In genomic region chr12:40247976-40248375, GRCm38 (mm10) we compare ENCODE assay signal across 8 mouse cellular contexts. TPM values are rescaled to one million over a fixed set of nuclear protein-coding genes. Genes with fewer than 3 reads are reported as not detected.
DNase-seq lines count a peak whose midpoint lies in the region; ATAC-seq and TF ChIP-seq lines count a peak whose summit lies in the region.
"Had no signal": no experiment of that assay in that cellular context is flagged by ENCODE, and none has a peak within 500 bp of the region (broad histone marks: within the 10 kb centered on the region; RNA-seq: fewer than 3 reads in every experiment).

No protein-coding gene starts in this region.

- no peaks in the 10 kb centered on the region for H3K9me3 ChIP-seq in lung, embryonic 14.5 days (ENCODE audit: low read depth, low read length)
- H3K9me3 ChIP-seq in midbrain, embryonic 16.5 days (replicated peaks; ENCODE audit: control insufficient read depth, low read length, poor library complexity, severe bottlenecking), result no peaks in the 10 kb centered on the region

- H3K9ac ChIP-seq in lung, embryonic 14.5 days, result no peak overlapping the region
- no peak overlapping the region for H3K9ac ChIP-seq in midbrain, embryonic 16.5 days (ENCODE audit: low read depth, low read length)

- ATAC-seq in lung, embryonic 14.5 days (ENCODE audit: insufficient read depth), result peak; percentile 70
- no peak for ATAC-seq in midbrain, embryonic 16.5 days

- TF ChIP-seq CTCF in bone marrow, adult 2 months (IDR thresholded peaks at IDR 0.05; ENCODE audit: control insufficient read depth, insufficient read depth, low read length), result no peak
- TF ChIP-seq CTCF in lung, embryonic 14.5 days (IDR thresholded peaks at IDR 0.05; ENCODE audit: low read depth), result no peak

- 48% methylated on average over 6 of the region's 6 CpGs for WGBS in bone marrow, adult 2 months
- 59% methylated on average over 6 of the region's 6 CpGs for WGBS in lung, embryonic 14.5 days
- 81% methylated on average over 6 of the region's 6 CpGs for WGBS in midbrain, embryonic 16.5 days

- no peaks in the 10 kb centered on the region for H3K27me3 ChIP-seq in lung, embryonic 14.5 days (ENCODE audit: insufficient read depth, low read length)
- H3K27me3 ChIP-seq in midbrain, embryonic 16.5 days (ENCODE audit: control insufficient read depth, insufficient read depth, low read depth, low read length), result no peaks in the 10 kb centered on the region

- no peaks in the 10 kb centered on the region for H3K36me3 ChIP-seq in lung, embryonic 14.5 days (ENCODE audit: insufficient read depth)
- no peaks in the 10 kb centered on the region for H3K36me3 ChIP-seq in midbrain, embryonic 16.5 days (ENCODE audit: control insufficient read depth, insufficient read depth, low read length)

- peak; percentile 66 for DNase-seq in MN1 (ENCODE audit: low spot score)
- peak; percentile 52 for DNase-seq in heart, postnatal 4 days
- peak; percentile 42 for DNase-seq in lung, embryonic 14.5 days
- no peak for DNase-seq in layer of hippocampus, postnatal 10 days (ENCODE audit: low spot score in 2 of 2)
- DNase-seq in cerebellum, adult 9-11 months, result no peak

- H3K27ac ChIP-seq in bone marrow, adult 2 months (ENCODE audit: control insufficient read depth, insufficient read depth, low read depth, low read length, poor library complexity), result peak overlapping the region; percentile 70
- no peak overlapping the region for H3K27ac ChIP-seq in lung, embryonic 14.5 days (ENCODE audit: low read depth)
- no peak overlapping the region for H3K27ac ChIP-seq in midbrain, embryonic 16.5 days (ENCODE audit: low read length)

- H3K4me3 ChIP-seq in bone marrow, adult 2 months (replicated peaks; ENCODE audit: control insufficient read depth, low read depth, low read length), result no peak overlapping the region
- H3K4me3 ChIP-seq in lung, embryonic 14.5 days (ENCODE audit: low read depth, low read length), result no peak overlapping the region
- H3K4me3 ChIP-seq in midbrain, embryonic 16.5 days (ENCODE audit: low read depth, low read length), result no peak overlapping the region
- H3K4me3 ChIP-seq: erythroblast, embryonic 14.5 days had no signal

- TF ChIP-seq POLR2A in bone marrow, adult 2 months (IDR thresholded peaks at IDR 0.05; ENCODE audit: borderline replicate concordance, control insufficient read depth, low read depth, low read length), result no peak

- H3K4me1 ChIP-seq in bone marrow, adult 2 months (ENCODE audit: control insufficient read depth, insufficient read depth, low read length), result no peaks in the 10 kb centered on the region; the same call in 1 of the 2 replicates
- no peaks in the 10 kb centered on the region; the same call in 1 of the 2 replicates for H3K4me1 ChIP-seq in lung, embryonic 14.5 days (ENCODE audit: insufficient read depth)
- no peaks in the 10 kb centered on the region; the same call in 1 of the 2 replicates for H3K4me1 ChIP-seq in midbrain, embryonic 16.5 days (ENCODE audit: control insufficient read depth, insufficient read depth, low read length)

- no peak overlapping the region for H3K4me2 ChIP-seq in lung, embryonic 14.5 days
- no peak overlapping the region for H3K4me2 ChIP-seq in midbrain, embryonic 16.5 days (ENCODE audit: low read length)

RNA-seq across cellular contexts. Expression of gene Ifrd1, which starts 0.3 kb away (rescaled TPM):
- 47.2 and 86.5 TPM in 2 replicates for polyA plus RNA-seq in bone marrow, adult 2 months (2011; ENCODE audit: insufficient read depth, insufficient read length, low replicate concordance, missing spikeins)
- total RNA-seq in heart, postnatal 4 days (2021), result 100 to 1,000 TPM; 172 to 203 TPM
- 141 and 148 TPM in 2 replicates for polyA plus RNA-seq in lung, embryonic 14.5 days (2014; fragmentation: Nextera tagmentation; extraction: Ambion mirVana)
- 100 to 1,000 TPM in 1 of 2 experiments, 10 to 100 TPM in 1; 97.4 to 104 TPM for total RNA-seq in layer of hippocampus, postnatal 10 days (2021)
- 181 and 183 TPM in 2 replicates for polyA plus RNA-seq in midbrain, embryonic 16.5 days (2015; fragmentation: Nextera tagmentation; extraction: Ambion mirVana)

RNA-seq across cellular contexts. Expression of gene Lsmem1, which starts 48.7 kb away (rescaled TPM):
- polyA plus RNA-seq in bone marrow, adult 2 months (2011; ENCODE audit: insufficient read depth, insufficient read length, low replicate concordance, missing spikeins), result 1.4 and 2.2 TPM in 2 replicates
- total RNA-seq in heart, postnatal 4 days (2021), result 10 to 100 TPM; 23.4 to 23.6 TPM
- not detected in 2 replicates for polyA plus RNA-seq in lung, embryonic 14.5 days (2014; fragmentation: Nextera tagmentation; extraction: Ambion mirVana)
- total RNA-seq in layer of hippocampus, postnatal 10 days (2021), result under 1 TPM; 0.22 to 0.69 TPM
- polyA plus RNA-seq in midbrain, embryonic 16.5 days (2015; fragmentation: Nextera tagmentation; extraction: Ambion mirVana), result 0.29 TPM in 1 of 2 replicates, not detected in the other
- polyA plus RNA-seq: erythroblast, embryonic 14.5 days had no signal

Comparison
In these comparisons a context has a peak if more than half of its experiments do, and no peak if none do; other contexts are left out.
1. DNase-seq: peak in MN1 (single experiment), heart, postnatal 4 days (single experiment) and lung, embryonic 14.5 days (single experiment); none in layer of hippocampus, postnatal 10 days (0 of 2) and cerebellum, adult 9-11 months (single experiment).